Mouse (Mus musculus): ENCODE measurements at regions not wholly inside any gene's neighbourhood (a gene's known extent, or its start where the extent isn't known, plus 50 kb on each side); places are given as distances from the start of the nearest gene placed in this dataset.

DNA sequence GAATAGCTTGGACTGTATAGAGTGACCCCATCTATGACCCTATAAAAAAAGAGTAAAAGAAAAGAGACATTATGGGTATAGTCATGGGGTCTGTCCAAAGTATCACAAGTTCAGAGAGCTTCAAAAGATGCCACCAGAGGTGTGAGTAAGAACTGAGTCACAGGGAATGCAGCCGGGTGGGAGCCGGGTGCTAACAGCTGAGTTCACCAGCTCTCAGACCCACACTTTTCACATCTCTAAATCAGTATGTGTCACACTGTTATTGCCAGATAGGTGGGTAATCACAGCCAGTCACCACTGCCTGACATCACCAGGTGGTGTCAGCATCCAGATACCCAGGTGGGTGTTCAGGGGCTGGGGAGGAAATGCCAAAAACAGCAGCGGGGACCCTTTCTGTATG is 81.1 kb upstream of the Spred2 start:
- no peaks in the 10 kb centered on the region for H3K4me1 ChIP-seq (replicated peaks; ENCODE audit: control insufficient read depth in 2 of 2, insufficient read depth in 2 of 2, low read length in 1 of 2)
- no peak for DNase-seq (ENCODE audit: low read depth in 3 of 3, low spot score in 3 of 3)
- H3K4me2 ChIP-seq (ENCODE audit: low read depth) = no peak overlapping the region
- no peaks in the 10 kb centered on the region for H3K36me3 ChIP-seq (replicated peaks; ENCODE audit: control insufficient read depth, insufficient read depth, low read depth)
- H3K9ac ChIP-seq (replicated peaks) = no peak overlapping the region
- no peak for ATAC-seq (ENCODE audit: insufficient read depth)
- 62% methylated on average over 3 of the region's 3 CpGs for WGBS (ENCODE audit: insufficient replicate concordance)
- no peak overlapping the region for H3K4me3 ChIP-seq (ENCODE audit: insufficient read depth in 1 of 2, low read depth in 2 of 2, low read length in 2 of 2)
- no peak overlapping the region for H3K27ac ChIP-seq
- no peak for TF ChIP-seq EP300 (IDR thresholded peaks at IDR 0.05; ENCODE audit: low read depth)
- no peak for TF ChIP-seq CTCF (IDR thresholded peaks at IDR 0.05; ENCODE audit: low read depth)
- no peaks in the 10 kb centered on the region for H3K9me3 ChIP-seq (ENCODE audit: control insufficient read depth, low read length)
- no peaks in the 10 kb centered on the region for H3K27me3 ChIP-seq (ENCODE audit: control insufficient read depth, insufficient read depth, low read length)

DNA sequence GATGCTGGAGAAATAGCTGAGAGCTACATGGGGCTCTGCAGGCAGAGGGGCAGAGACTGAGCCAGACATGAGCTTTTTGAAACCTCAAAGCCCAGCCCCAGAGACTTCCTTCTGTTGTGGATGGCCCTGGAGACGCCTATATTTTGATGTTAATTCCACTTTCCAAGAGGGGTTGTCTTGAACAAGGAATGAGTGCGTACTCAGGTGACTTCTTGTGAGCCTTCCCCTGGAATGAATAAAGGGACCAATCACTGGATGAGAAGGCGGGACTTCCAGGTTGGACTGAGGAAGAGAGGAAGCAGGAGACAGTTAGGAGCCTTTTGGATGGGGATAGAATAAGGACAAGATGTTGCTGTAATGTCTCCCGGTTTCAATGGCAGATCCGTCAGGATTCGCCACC is 76.3 kb upstream of the Spred2 start:
- no peaks in the 10 kb centered on the region for H3K27me3 ChIP-seq (ENCODE audit: control insufficient read depth, insufficient read depth, low read length)
- H3K4me3 ChIP-seq (ENCODE audit: insufficient read depth in 1 of 2, low read depth in 2 of 2, low read length in 2 of 2) = no peak overlapping the region
- TF ChIP-seq CTCF (IDR thresholded peaks at IDR 0.05; ENCODE audit: low read depth) (no peak), EP300 (IDR thresholded peaks at IDR 0.05; ENCODE audit: low read depth) (no peak)
- H3K27ac ChIP-seq = no peak overlapping the region
- ATAC-seq (ENCODE audit: insufficient read depth) (no peak), DNase-seq (ENCODE audit: low read depth in 3 of 3, low spot score in 3 of 3) (no peak)
- H3K4me2 ChIP-seq (ENCODE audit: low read depth) = no peak overlapping the region
- no peak overlapping the region for H3K9ac ChIP-seq (replicated peaks)
- peaks cover 0 to 7% of the 10 kb centered on the region in 2 experiments; a peak in 2 of 4 replicates for H3K4me1 ChIP-seq (replicated peaks; ENCODE audit: control insufficient read depth in 2 of 2, insufficient read depth in 2 of 2, low read length in 1 of 2)
- 70% methylated on average over 6 of the region's 6 CpGs for WGBS (ENCODE audit: insufficient replicate concordance)
- no peaks in the 10 kb centered on the region for H3K9me3 ChIP-seq (ENCODE audit: control insufficient read depth, low read length)
- H3K36me3 ChIP-seq (replicated peaks; ENCODE audit: control insufficient read depth, insufficient read depth, low read depth) = no peaks in the 10 kb centered on the region

DNA sequence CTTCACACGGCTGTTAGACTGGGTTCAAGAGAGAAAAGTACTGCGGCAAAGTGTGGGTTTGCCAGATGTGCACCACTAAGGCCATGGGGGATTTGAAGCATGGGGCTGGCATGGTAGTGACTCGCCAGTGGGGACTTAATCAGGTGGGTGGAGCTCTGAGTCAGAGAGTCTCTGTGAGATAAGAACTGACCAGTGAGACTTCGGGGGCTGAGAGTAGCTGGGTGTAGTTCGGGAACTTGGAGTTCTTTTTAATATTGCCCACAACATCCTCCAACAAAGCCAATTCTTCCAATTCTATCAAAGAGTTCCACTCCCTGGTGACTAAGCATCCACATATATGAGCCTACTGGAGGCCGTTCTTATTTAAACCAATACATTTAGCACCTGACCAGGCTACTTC is 75.8 kb upstream of the Spred2 start:
- Histone ChIP-seq H3K4me2 (ENCODE audit: low read depth) (no peak overlapping the region), H3K27me3 (ENCODE audit: control insufficient read depth, insufficient read depth, low read length) (no peaks in the 10 kb centered on the region), H3K36me3 (replicated peaks; ENCODE audit: control insufficient read depth, insufficient read depth, low read depth) (no peaks in the 10 kb centered on the region), H3K4me1 (replicated peaks; ENCODE audit: control insufficient read depth in 2 of 2, insufficient read depth in 2 of 2, low read length in 1 of 2) (peaks cover 0 to 7% of the 10 kb centered on the region in 2 experiments; a peak in 2 of 4 replicates), H3K27ac (no peak overlapping the region), H3K9me3 (ENCODE audit: control insufficient read depth, low read length) (no peaks in the 10 kb centered on the region), H3K4me3 (ENCODE audit: insufficient read depth in 1 of 2, low read depth in 2 of 2, low read length in 2 of 2) (no peak overlapping the region), H3K9ac (replicated peaks) (no peak overlapping the region)
- DNase-seq (ENCODE audit: low read depth in 3 of 3, low spot score in 3 of 3) (no peak), ATAC-seq (ENCODE audit: insufficient read depth) (no peak)
- no peak for TF ChIP-seq CTCF (IDR thresholded peaks at IDR 0.05; ENCODE audit: low read depth)
- TF ChIP-seq EP300 (IDR thresholded peaks at IDR 0.05; ENCODE audit: low read depth) = no peak
- 54% methylated on average over 6 of the region's 6 CpGs for WGBS (ENCODE audit: insufficient replicate concordance)

DNA sequence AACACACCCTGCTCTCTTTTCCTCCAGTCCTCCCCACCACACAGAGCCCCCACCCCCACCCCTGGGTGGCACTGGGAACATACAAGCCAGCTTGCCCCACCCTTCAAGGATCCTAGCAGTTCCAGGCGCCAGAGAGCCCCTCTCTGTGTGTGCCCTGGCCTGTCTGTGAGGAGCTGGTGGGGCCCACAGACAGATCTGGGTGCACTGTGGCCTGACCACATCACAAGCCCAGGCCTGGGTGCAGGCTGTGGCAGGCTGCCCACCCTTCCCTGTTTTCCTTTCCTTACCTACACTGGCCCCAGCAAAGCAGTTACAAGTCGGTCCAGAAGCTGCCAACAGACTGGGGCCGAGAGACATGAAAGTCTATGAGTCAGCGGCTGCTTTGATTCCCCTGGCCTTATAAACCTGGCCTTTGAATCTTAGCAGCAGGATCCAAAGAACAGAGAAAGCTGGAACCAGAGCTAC is 74.8 kb upstream of the Spred2 start:
- H3K4me2 ChIP-seq (ENCODE audit: low read depth) = no peak overlapping the region
- no peak overlapping the region for H3K27ac ChIP-seq
- peaks cover 0 to 7% of the 10 kb centered on the region in 2 experiments; a peak in 2 of 4 replicates for H3K4me1 ChIP-seq (replicated peaks; ENCODE audit: control insufficient read depth in 2 of 2, insufficient read depth in 2 of 2, low read length in 1 of 2)
- H3K9me3 ChIP-seq (ENCODE audit: control insufficient read depth, low read length) = no peaks in the 10 kb centered on the region
- no peaks in the 10 kb centered on the region for H3K27me3 ChIP-seq (ENCODE audit: control insufficient read depth, insufficient read depth, low read length)
- no peak overlapping the region for H3K9ac ChIP-seq (replicated peaks)
- H3K36me3 ChIP-seq (replicated peaks; ENCODE audit: control insufficient read depth, insufficient read depth, low read depth) = no peaks in the 10 kb centered on the region
- H3K4me3 ChIP-seq (ENCODE audit: insufficient read depth in 1 of 2, low read depth in 2 of 2, low read length in 2 of 2) = no peak overlapping the region
- WGBS (ENCODE audit: insufficient replicate concordance) = 48% methylated on average over 4 of the region's 4 CpGs
- ATAC-seq (ENCODE audit: insufficient read depth) = no peak
- TF ChIP-seq CTCF (IDR thresholded peaks at IDR 0.05; ENCODE audit: low read depth) (no peak), EP300 (IDR thresholded peaks at IDR 0.05; ENCODE audit: low read depth) (no peak)
- no peak for DNase-seq (ENCODE audit: low read depth in 3 of 3, low spot score in 3 of 3)

DNA sequence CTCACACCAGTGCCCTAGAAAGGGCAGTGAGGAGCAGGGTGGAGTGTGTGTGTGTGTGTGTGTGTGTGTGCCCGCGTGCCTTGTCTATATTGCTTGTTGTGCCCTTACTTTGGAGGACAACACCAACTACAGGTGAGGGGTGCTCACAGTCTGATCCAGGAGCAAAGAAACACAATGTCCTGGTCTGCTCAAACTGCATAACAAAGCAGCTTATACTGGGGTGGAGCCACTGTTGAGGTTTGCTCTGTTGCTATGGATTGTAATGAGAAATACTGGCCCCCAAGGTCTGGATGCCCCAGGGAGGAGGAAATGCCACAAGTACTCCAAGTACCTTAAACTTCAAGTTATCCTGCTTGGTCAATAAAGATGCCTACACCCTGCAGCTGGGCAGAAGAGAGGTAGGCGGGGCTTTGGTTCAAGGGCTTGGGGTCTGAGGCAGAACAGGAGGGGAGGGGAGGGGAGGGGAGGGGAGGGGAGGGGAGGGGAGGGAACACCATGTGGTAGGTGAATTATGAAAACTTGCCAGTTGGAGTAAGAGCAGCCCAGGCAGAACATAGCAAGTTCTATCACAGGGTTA is 74.2 kb upstream of the Spred2 start:
- no peaks in the 10 kb centered on the region for H3K9me3 ChIP-seq (ENCODE audit: control insufficient read depth, low read length)
- H3K27me3 ChIP-seq (ENCODE audit: control insufficient read depth, insufficient read depth, low read length) = no peaks in the 10 kb centered on the region
- ATAC-seq (ENCODE audit: insufficient read depth) = no peak
- no peak overlapping the region for H3K27ac ChIP-seq
- H3K9ac ChIP-seq (replicated peaks) = no peak overlapping the region
- H3K4me1 ChIP-seq (replicated peaks; ENCODE audit: control insufficient read depth in 2 of 2, insufficient read depth in 2 of 2, low read length in 1 of 2) = peaks cover 0 to 7% of the 10 kb centered on the region in 2 experiments; a peak in 2 of 4 replicates
- H3K36me3 ChIP-seq (replicated peaks; ENCODE audit: control insufficient read depth, insufficient read depth, low read depth) = no peaks in the 10 kb centered on the region
- DNase-seq (ENCODE audit: low read depth in 3 of 3, low spot score in 3 of 3) = no peak
- H3K4me3 ChIP-seq (ENCODE audit: insufficient read depth in 1 of 2, low read depth in 2 of 2, low read length in 2 of 2) = no peak overlapping the region
- no peak overlapping the region for H3K4me2 ChIP-seq (ENCODE audit: low read depth)
- no peak for TF ChIP-seq EP300 (IDR thresholded peaks at IDR 0.05; ENCODE audit: low read depth)
- TF ChIP-seq CTCF (IDR thresholded peaks at IDR 0.05; ENCODE audit: low read depth) = no peak
- WGBS (ENCODE audit: insufficient replicate concordance) = 61% methylated on average over 3 of the region's 3 CpGs

Measured in liver, embryonic 14.5 days (tissue).